Comparison of ENCODE assay signal across 8 mouse cellular contexts in the genomic region with DNA sequence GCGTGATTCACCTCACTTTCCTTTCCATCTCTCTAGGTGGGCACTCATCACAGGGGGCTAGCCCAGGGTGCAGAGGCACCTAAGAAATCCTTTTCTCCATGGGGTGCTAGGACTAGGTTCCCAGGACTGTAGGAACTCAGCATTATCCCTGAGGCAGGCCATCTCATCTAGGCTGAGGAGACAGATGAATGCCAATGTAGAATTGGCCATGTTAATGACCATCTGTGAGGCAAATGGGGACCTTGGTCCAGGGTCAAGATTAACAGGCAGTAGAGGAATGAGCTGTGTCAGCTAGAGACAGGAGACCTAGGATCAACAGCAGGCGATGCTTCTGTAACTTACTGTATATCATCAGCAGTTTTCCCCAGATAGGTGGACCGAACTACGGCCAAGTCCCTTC. TPM values are rescaled to one million over a fixed set of nuclear protein-coding genes. Genes with fewer than 3 reads are reported as not detected.
DNase-seq lines count a peak whose midpoint lies in the region; ATAC-seq and TF ChIP-seq lines count a peak whose summit lies in the region.

No protein-coding gene starts in this region.

- H3K27me3 ChIP-seq in heart, embryonic 11.5 days (ENCODE audit: control insufficient read depth, insufficient read depth, low read length), result peaks cover 6% of the 10 kb centered on the region; the same call in 1 of the 2 replicates
- H3K27me3 ChIP-seq in forebrain, embryonic 15.5 days, result no peaks in the 10 kb centered on the region
- no peaks in the 10 kb centered on the region for H3K27me3 ChIP-seq in limb, embryonic 14.5 days (ENCODE audit: control insufficient read depth, insufficient read depth, low read length)
- no peaks in the 10 kb centered on the region for H3K27me3 ChIP-seq in thymus, adult 2 months (ENCODE audit: control insufficient read depth, insufficient read depth, low read length)

- no peak for ATAC-seq in heart, embryonic 11.5 days (replicated peaks; ENCODE audit: insufficient number of reproducible peaks, low FRiP score, low TSS enrichment)
- ATAC-seq in forebrain, embryonic 15.5 days (replicated peaks), result no peak
- ATAC-seq in limb, embryonic 14.5 days (ENCODE audit: low FRiP score, low read depth), result no peak

- 0 out of 2 replicates have a peak overlapping the region, but pooled peaks have one; percentile 79 for H3K4me3 ChIP-seq in heart, embryonic 11.5 days (ENCODE audit: low read depth, low read length)
- peak overlapping the region; percentile 88 for H3K4me3 ChIP-seq in brown adipose tissue, adult 24 weeks (ENCODE audit: insufficient read depth, low read depth, low read length)
- H3K4me3 ChIP-seq in forebrain, embryonic 15.5 days, result no peak overlapping the region
- H3K4me3 ChIP-seq in limb, embryonic 14.5 days (replicated peaks; ENCODE audit: low read length), result peak overlapping the region; percentile 79
- no peak overlapping the region for H3K4me3 ChIP-seq in thymus, adult 2 months (ENCODE audit: control insufficient read depth, insufficient read depth, low read length)

- no peaks in the 10 kb centered on the region for H3K9me3 ChIP-seq in heart, embryonic 11.5 days (replicated peaks; ENCODE audit: control insufficient read depth, low read length)
- no peaks in the 10 kb centered on the region for H3K9me3 ChIP-seq in forebrain, embryonic 15.5 days
- no peaks in the 10 kb centered on the region for H3K9me3 ChIP-seq in limb, embryonic 14.5 days (ENCODE audit: control insufficient read depth, low read length)

- 81% methylated on average over 4 of the region's 4 CpGs for WGBS in heart, embryonic 11.5 days (ENCODE audit: insufficient replicate concordance)
- 88% methylated on average over 4 of the region's 4 CpGs for WGBS in forebrain, embryonic 15.5 days
- 89% methylated on average over 4 of the region's 4 CpGs for WGBS in limb, embryonic 14.5 days
- WGBS in thymus, adult 2 months, result 93% methylated on average over 4 of the region's 4 CpGs

- H3K9ac ChIP-seq in heart, embryonic 11.5 days (ENCODE audit: low read depth, low read length), result peak overlapping the region; percentile 83; the same call in 1 of the 2 replicates
- H3K9ac ChIP-seq in forebrain, embryonic 15.5 days (replicated peaks), result no peak overlapping the region
- H3K9ac ChIP-seq in limb, embryonic 14.5 days (ENCODE audit: low read depth, low read length, severe bottlenecking), result 0 out of 2 replicates have a peak overlapping the region, but pooled peaks have one; percentile 74

- peaks cover 4% of the 10 kb centered on the region; the same call in 1 of the 2 replicates for H3K36me3 ChIP-seq in heart, embryonic 11.5 days (ENCODE audit: control insufficient read depth, insufficient read depth, low read length)
- H3K36me3 ChIP-seq in forebrain, embryonic 15.5 days, result no peaks in the 10 kb centered on the region
- peaks cover 16% of the 10 kb centered on the region for H3K36me3 ChIP-seq in limb, embryonic 14.5 days (ENCODE audit: control insufficient read depth, insufficient read depth, low read length)
- no peaks in the 10 kb centered on the region for H3K36me3 ChIP-seq in thymus, adult 2 months (ENCODE audit: control insufficient read depth, insufficient read depth, low read length)

- no peak for TF ChIP-seq POLR2A in limb, embryonic 14.5 days (IDR thresholded peaks at IDR 0.05; ENCODE audit: borderline replicate concordance, extremely low read depth, insufficient read depth, insufficient read length)
- no peak for TF ChIP-seq POLR2A in thymus, adult 2 months (IDR thresholded peaks at IDR 0.05; ENCODE audit: control insufficient read depth, extremely low read depth, insufficient read depth, low read length, poor library complexity)

- H3K4me1 ChIP-seq in heart, embryonic 11.5 days (ENCODE audit: control insufficient read depth, insufficient read depth, low read length), result peaks cover 8% of the 10 kb centered on the region
- peaks cover 8% of the 10 kb centered on the region for H3K4me1 ChIP-seq in brown adipose tissue, adult 24 weeks (ENCODE audit: control insufficient read depth, insufficient read depth, insufficient read length, low read length)
- peaks cover 28% of the 10 kb centered on the region for H3K4me1 ChIP-seq in forebrain, embryonic 15.5 days
- peaks cover 12% of the 10 kb centered on the region for H3K4me1 ChIP-seq in limb, embryonic 14.5 days (ENCODE audit: control insufficient read depth, insufficient read depth, low read length)
- peaks cover 12% of the 10 kb centered on the region for H3K4me1 ChIP-seq in thymus, adult 2 months (replicated peaks; ENCODE audit: control insufficient read depth, insufficient read depth, low read length)

- no peak for DNase-seq in heart, adult 11 months
- DNase-seq in limb, embryonic 14.5 days (ENCODE audit: low spot score), result no peak
- no peak for DNase-seq in yolk sac, embryonic 10.5 days (ENCODE audit: low spot score)
- DNase-seq in testis, postnatal 10 days (ENCODE audit: low spot score), result no peak
- no peak for DNase-seq in thymus, adult 2 months

- peak overlapping the region; percentile 78 for H3K4me2 ChIP-seq in heart, embryonic 11.5 days
- peak overlapping the region; percentile 91; the same call in 1 of the 2 replicates for H3K4me2 ChIP-seq in forebrain, embryonic 15.5 days (replicated peaks)
- peak overlapping the region; percentile 91; the same call in 1 of the 2 replicates for H3K4me2 ChIP-seq in limb, embryonic 14.5 days (replicated peaks; ENCODE audit: low read depth, low read length, severe bottlenecking)

- TF ChIP-seq CTCF in thymus, adult 2 months (IDR thresholded peaks at IDR 0.05; ENCODE audit: borderline replicate concordance, control insufficient read depth, extremely low read depth, insufficient read depth, low read length, poor library complexity), result no peak

- no peak overlapping the region for H3K27ac ChIP-seq in heart, embryonic 11.5 days (ENCODE audit: low read depth, low read length)
- peak overlapping the region; percentile 94 for H3K27ac ChIP-seq in brown adipose tissue, adult 24 weeks (replicated peaks; ENCODE audit: low read depth, low read length)
- H3K27ac ChIP-seq in forebrain, embryonic 15.5 days (replicated peaks), result no peak overlapping the region
- no peak overlapping the region for H3K27ac ChIP-seq in limb, embryonic 14.5 days (replicated peaks; ENCODE audit: low read depth, low read length)
- H3K27ac ChIP-seq in thymus, adult 2 months (ENCODE audit: control insufficient read depth, insufficient read depth, low read length), result no peak overlapping the region

RNA-seq across cellular contexts. Expression of a gene that starts 1.4 kb away (rescaled TPM):
- polyA plus RNA-seq in heart, embryonic 11.5 days (2014; fragmentation: Nextera tagmentation; extraction: Ambion mirVana), result 45.6 and 53.0 TPM in 2 replicates
- polyA plus RNA-seq in brown adipose tissue, adult 24 weeks (2012; ENCODE audit: insufficient read depth, insufficient read length, missing spikeins), result 224 and 274 TPM in 2 replicates
- polyA plus RNA-seq in forebrain, embryonic 15.5 days (2015; fragmentation: Nextera tagmentation; extraction: Ambion mirVana), result 26.4 and 27.3 TPM in 2 replicates
- polyA plus RNA-seq in limb, embryonic 14.5 days (2012; rRNA removed), result 29.6 and 36.3 TPM in 2 replicates
- 34.9 and 38.8 TPM in 2 replicates for polyA plus RNA-seq in limb, embryonic 14.5 days (2014; fragmentation: Nextera tagmentation; extraction: Ambion mirVana)
- polyA plus RNA-seq in thymus, adult 2 months (2012; rRNA removed), result 47.7 and 55.0 TPM in 2 replicates

RNA-seq across cellular contexts. Expression of a gene that starts 30.1 kb away (rescaled TPM):
- 16.0 and 16.3 TPM in 2 replicates for polyA plus RNA-seq in heart, embryonic 11.5 days (2014; fragmentation: Nextera tagmentation; extraction: Ambion mirVana)
- polyA plus RNA-seq in brown adipose tissue, adult 24 weeks (2012; ENCODE audit: insufficient read depth, insufficient read length, missing spikeins), result 0.59 and 0.67 TPM in 2 replicates
- polyA plus RNA-seq in forebrain, embryonic 15.5 days (2015; fragmentation: Nextera tagmentation; extraction: Ambion mirVana), result 120 and 123 TPM in 2 replicates
- 46.0 and 59.7 TPM in 2 replicates for polyA plus RNA-seq in limb, embryonic 14.5 days (2012; rRNA removed)
- polyA plus RNA-seq in limb, embryonic 14.5 days (2014; fragmentation: Nextera tagmentation; extraction: Ambion mirVana), result 25.5 and 31.7 TPM in 2 replicates
- polyA plus RNA-seq in thymus, adult 2 months (2012; rRNA removed), result 9.3 and 10.1 TPM in 2 replicates

RNA-seq across cellular contexts. Expression of a gene that starts 36.8 kb away (rescaled TPM):
- 8.5 and 9.7 TPM in 2 replicates for polyA plus RNA-seq in heart, embryonic 11.5 days (2014; fragmentation: Nextera tagmentation; extraction: Ambion mirVana)
- 2.5 and 5.0 TPM in 2 replicates for polyA plus RNA-seq in brown adipose tissue, adult 24 weeks (2012; ENCODE audit: insufficient read depth, insufficient read length, missing spikeins)
- 5.9 and 6.9 TPM in 2 replicates for polyA plus RNA-seq in forebrain, embryonic 15.5 days (2015; fragmentation: Nextera tagmentation; extraction: Ambion mirVana)
- polyA plus RNA-seq in limb, embryonic 14.5 days (2012; rRNA removed), result 12.7 and 14.3 TPM in 2 replicates
- 8.6 and 10.0 TPM in 2 replicates for polyA plus RNA-seq in limb, embryonic 14.5 days (2014; fragmentation: Nextera tagmentation; extraction: Ambion mirVana)
- polyA plus RNA-seq in thymus, adult 2 months (2012; rRNA removed), result 17.0 and 17.1 TPM in 2 replicates

RNA-seq across cellular contexts. Expression of a gene that starts 48.9 kb away (rescaled TPM):
- 11.4 and 16.3 TPM in 2 replicates for polyA plus RNA-seq in heart, embryonic 11.5 days (2014; fragmentation: Nextera tagmentation; extraction: Ambion mirVana)
- polyA plus RNA-seq in brown adipose tissue, adult 24 weeks (2012; ENCODE audit: insufficient read depth, insufficient read length, missing spikeins), result 70.8 and 83.5 TPM in 2 replicates
- polyA plus RNA-seq in forebrain, embryonic 15.5 days (2015; fragmentation: Nextera tagmentation; extraction: Ambion mirVana), result 23.0 and 23.9 TPM in 2 replicates
- 32.8 and 34.6 TPM in 2 replicates for polyA plus RNA-seq in limb, embryonic 14.5 days (2012; rRNA removed)
- polyA plus RNA-seq in limb, embryonic 14.5 days (2014; fragmentation: Nextera tagmentation; extraction: Ambion mirVana), result 17.3 and 17.9 TPM in 2 replicates
- polyA plus RNA-seq in thymus, adult 2 months (2012; rRNA removed), result 112 and 127 TPM in 2 replicates

Comparison
In these comparisons a context has a peak if more than half of its experiments do, and no peak if none do; other contexts are left out.
1. H3K4me3 ChIP-seq: peak in heart, embryonic 11.5 days (single experiment), brown adipose tissue, adult 24 weeks (single experiment) and limb, embryonic 14.5 days (single experiment); none in forebrain, embryonic 15.5 days (single experiment) and thymus, adult 2 months (single experiment).
2. Peak in every context shown above with its lines, with median percentiles within 50 percentile points of each other: H3K4me2 ChIP-seq.